Mouse (Mus musculus) embryonic facial prominence, embryonic 14.5 days (tissue): ENCODE results near the gene Zc3h4. TPM values are rescaled to one million over a fixed set of nuclear protein-coding genes. Genes with fewer than 3 reads are reported as not detected.

Experiments
- ATAC-seq: fragments of 200-750 bp; cut with Nextera tagmentation; 2 replicates; pipeline ENCODE4 v1.8.0; 2017; ENCODE audit warnings: low read depth, moderate number of reproducible peaks, moderate TSS enrichment
- DNase-seq: peaks from one replicate; pipeline ENCODE4 v3.0.0-alpha.2; 2015; ENCODE audit warnings: low spot score
- H3K27ac ChIP-seq: fragments of 300-500 bp; sonication (generic); replicated peaks from 2 replicates; pipeline ENCODE4 v1.5.1; 2014; ENCODE audit warnings: low read depth, mild to moderate bottlenecking, low read length, moderate library complexity
- H3K27me3 ChIP-seq: fragments of 300-500 bp; sonication (generic); replicated peaks from 2 replicates; pipeline ENCODE4 v1.6.1; 2014; ENCODE audit warnings: low read length; ENCODE audit not compliant: control insufficient read depth, insufficient read depth
- H3K36me3 ChIP-seq: fragments of 300-500 bp; sonication (generic); 2 replicates; pipeline ENCODE4 v1.6.1; 2014; ENCODE audit warnings: low read length, mixed read lengths; ENCODE audit not compliant: control insufficient read depth, insufficient read depth
- H3K4me1 ChIP-seq: fragments of 300-500 bp; sonication (generic); 2 replicates; pipeline ENCODE4 v1.6.1; 2014; ENCODE audit warnings: antibody characterized with exemption, low read length; ENCODE audit not compliant: control insufficient read depth, insufficient read depth
- H3K4me2 ChIP-seq: fragments of 300-500 bp; sonication (generic); 2 replicates; pipeline ENCODE4 v1.6.1; 2014; ENCODE audit warnings: low read depth, mild to moderate bottlenecking, low read length, moderate library complexity, mixed read lengths
- H3K4me3 ChIP-seq: fragments of 300-500 bp; sonication (generic); 2 replicates; pipeline ENCODE4 v1.5.1; 2014; ENCODE audit warnings: low read depth, mild to moderate bottlenecking, low read length
- H3K9ac ChIP-seq: fragments of 300-500 bp; sonication (generic); 2 replicates; pipeline ENCODE4 v1.6.1; 2014; ENCODE audit warnings: low read depth, mild to moderate bottlenecking, low read length, moderate library complexity, mixed read lengths
- H3K9me3 ChIP-seq: fragments of 300-500 bp; sonication (generic); 2 replicates; pipeline ENCODE4 v1.6.1; 2016; ENCODE audit warnings: low read length; ENCODE audit not compliant: control insufficient read depth
- WGBS: fragments of 180-500 bp; shearing (Covaris S2); extraction: QIAGEN DNeasy Blood & Tissue Kit; methylation state at CpG from one replicate; pipeline ENCODE4 v1.1.7; 2014; 5-methylcytosine and 5-hydroxymethylcytosine counted together
- polyA plus RNA-seq: library from polyadenylated mRNA; unstranded; fragments of >200 nt; fragmentation: Nextera tagmentation; extraction: Ambion mirVana; gene quantifications from 2 replicates; pipeline ENCODE4 v1.2.1, GENCODE M21; 2014

Zc3h4 gene
- polyA plus RNA-seq, 1 experiment from 2014 or later, result 12.1 TPM

DNA sequence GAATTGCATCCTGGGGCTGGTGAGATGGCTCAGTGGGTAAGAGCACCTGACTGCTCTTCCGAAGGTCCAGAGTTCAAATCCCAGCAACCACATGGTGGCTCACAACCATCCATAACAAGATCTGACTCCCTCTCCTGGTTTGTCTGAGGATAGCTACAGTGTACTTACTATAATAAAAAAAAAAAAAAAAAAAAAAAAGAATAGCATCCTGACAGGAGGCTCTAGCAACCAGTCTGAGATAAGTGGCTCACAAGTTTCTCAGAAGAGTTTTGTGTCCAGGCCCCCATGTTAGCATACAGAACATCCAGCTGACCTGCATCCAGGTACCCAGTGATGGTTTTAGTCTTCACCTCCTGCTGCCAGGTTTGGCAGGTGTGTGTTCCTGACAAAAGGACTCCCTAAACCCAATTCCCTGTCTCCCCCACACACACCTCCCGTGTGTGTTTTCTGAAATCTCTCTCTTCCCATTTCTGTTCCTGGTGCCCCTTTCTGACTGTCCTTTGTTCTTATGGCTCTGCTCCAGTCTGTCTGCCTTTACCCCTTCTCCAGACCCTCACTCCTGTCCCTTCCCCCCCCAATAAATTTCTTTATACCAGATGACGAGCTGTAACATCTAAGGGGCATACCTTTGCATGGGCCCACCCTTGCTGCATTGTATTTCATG lies 2.2 kb upstream of the Zc3h4 start:
- Histone ChIP-seq H3K4me3 (peak overlapping the region; percentile 88), H3K27ac (peak overlapping the region; percentile 100), H3K4me2 (peak overlapping the region; percentile 74), H3K27me3 (no peaks in the 10 kb centered on the region), H3K9me3 (no peaks in the 10 kb centered on the region), H3K36me3 (no peaks in the 10 kb centered on the region), H3K4me1 (peaks cover 4% of the 10 kb centered on the region), H3K9ac (peak overlapping the region; percentile 100)
- 60% methylated on average over 3 of the region's 3 CpGs for WGBS
- ATAC-seq (no peak), DNase-seq (no peak)

- Histone ChIP-seq H3K4me2 (peak overlapping the region; percentile 74), H3K36me3 (no peaks in the 10 kb centered on the region), H3K4me1 (peaks cover 9% of the 10 kb centered on the region), H3K9me3 (no peaks in the 10 kb centered on the region), H3K27ac (peak overlapping the region; percentile 100), H3K27me3 (no peaks in the 10 kb centered on the region), H3K4me3 (peak overlapping the region; percentile 88), H3K9ac (peak overlapping the region; percentile 100)
- DNase-seq (peak; percentile 97), ATAC-seq (peak; percentile 81)
- under 1% methylated on average over 31 of the region's 31 CpGs for WGBS
These were observed 1.5 kb upstream of the Zc3h4 start for GRCm38 (mm10) chr7:16399098-16399819.

DNA sequence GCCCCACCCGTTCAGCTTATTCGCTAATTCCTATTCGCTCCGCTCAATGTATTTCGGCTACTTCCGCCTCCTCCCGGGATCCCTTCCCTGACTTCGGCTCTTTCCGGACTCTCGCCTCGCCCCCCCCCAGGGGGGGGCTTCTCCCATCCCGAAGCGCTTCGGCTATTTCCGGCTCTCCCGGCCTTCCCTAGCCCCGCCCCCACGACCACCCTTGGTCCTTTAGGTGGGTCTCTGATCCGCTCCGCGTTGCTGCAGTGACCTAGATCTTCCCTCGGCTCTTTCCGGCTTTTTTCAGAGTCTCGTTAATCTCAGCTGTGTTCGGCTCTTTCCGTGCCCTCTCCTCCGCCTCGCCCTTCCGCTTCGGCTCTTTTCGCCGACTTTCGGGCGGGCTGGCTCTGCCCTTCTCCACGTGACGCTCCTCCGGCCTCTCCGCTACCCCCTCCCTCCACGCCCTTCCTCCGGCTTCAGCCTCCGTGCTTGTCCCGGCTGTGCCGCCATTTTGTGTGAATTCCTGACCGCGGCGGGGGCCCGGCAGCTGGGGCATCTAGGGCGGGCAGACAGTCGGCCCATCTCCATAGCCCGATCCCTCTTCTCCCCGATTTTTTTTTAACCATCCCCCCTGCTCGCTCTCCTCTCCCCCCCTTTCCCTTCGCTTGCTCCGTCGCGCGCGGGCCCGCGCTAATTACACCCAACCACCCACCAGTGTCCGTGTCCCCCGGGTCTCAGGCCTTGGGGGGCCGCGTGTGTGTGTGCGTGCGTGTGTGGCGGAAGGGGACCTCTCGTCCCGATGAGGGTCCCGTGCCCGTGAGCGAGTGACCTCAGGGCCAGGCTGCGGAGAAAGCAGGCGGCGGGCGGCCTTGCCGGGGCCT lies 656 bp upstream of the Zc3h4 start:
- Histone ChIP-seq H3K9me3 (no peaks in the 10 kb centered on the region), H3K27ac (peak overlapping the region; percentile 100), H3K9ac (peak overlapping the region; percentile 100), H3K4me2 (peak overlapping the region; percentile 74), H3K4me3 (peak overlapping the region; percentile 88), H3K36me3 (no peaks in the 10 kb centered on the region), H3K27me3 (no peaks in the 10 kb centered on the region), H3K4me1 (peaks cover 16% of the 10 kb centered on the region)
- DNase-seq (peak; percentile 99), ATAC-seq (peak; percentile 94)
- WGBS, result under 1% methylated on average over 76 of the region's 77 CpGs

GRCm38 (mm10) chr7:16401991-16402431 lies 1.3 kb downstream of the Zc3h4 start:
- Histone ChIP-seq H3K4me1 (peaks cover 29% of the 10 kb centered on the region), H3K4me2 (peak overlapping the region; percentile 74), H3K9ac (peak overlapping the region; percentile 100), H3K36me3 (no peaks in the 10 kb centered on the region), H3K27ac (peak overlapping the region; percentile 100), H3K4me3 (peak overlapping the region; percentile 88), H3K27me3 (no peaks in the 10 kb centered on the region), H3K9me3 (no peaks in the 10 kb centered on the region)
- no peak for ATAC-seq
- 0% methylated on average over 17 of the region's 17 CpGs for whole genome bisulfite sequencing
- DNase-seq, result peak; percentile 40

- Histone ChIP-seq H3K9ac (peak overlapping the region; percentile 100), H3K27ac (peak overlapping the region; percentile 100), H3K27me3 (no peaks in the 10 kb centered on the region), H3K4me3 (peak overlapping the region; percentile 88), H3K36me3 (no peaks in the 10 kb centered on the region), H3K9me3 (no peaks in the 10 kb centered on the region), H3K4me2 (peak overlapping the region; percentile 74), H3K4me1 (peaks cover 29% of the 10 kb centered on the region)
- WGBS, result 2% methylated on average over 9 of the region's 9 CpGs
- ATAC-seq (no peak), DNase-seq (peak; percentile 43)
These were observed 1.7 kb downstream of the Zc3h4 start for GRCm38 (mm10) chr7:16402449-16402848.

DNA sequence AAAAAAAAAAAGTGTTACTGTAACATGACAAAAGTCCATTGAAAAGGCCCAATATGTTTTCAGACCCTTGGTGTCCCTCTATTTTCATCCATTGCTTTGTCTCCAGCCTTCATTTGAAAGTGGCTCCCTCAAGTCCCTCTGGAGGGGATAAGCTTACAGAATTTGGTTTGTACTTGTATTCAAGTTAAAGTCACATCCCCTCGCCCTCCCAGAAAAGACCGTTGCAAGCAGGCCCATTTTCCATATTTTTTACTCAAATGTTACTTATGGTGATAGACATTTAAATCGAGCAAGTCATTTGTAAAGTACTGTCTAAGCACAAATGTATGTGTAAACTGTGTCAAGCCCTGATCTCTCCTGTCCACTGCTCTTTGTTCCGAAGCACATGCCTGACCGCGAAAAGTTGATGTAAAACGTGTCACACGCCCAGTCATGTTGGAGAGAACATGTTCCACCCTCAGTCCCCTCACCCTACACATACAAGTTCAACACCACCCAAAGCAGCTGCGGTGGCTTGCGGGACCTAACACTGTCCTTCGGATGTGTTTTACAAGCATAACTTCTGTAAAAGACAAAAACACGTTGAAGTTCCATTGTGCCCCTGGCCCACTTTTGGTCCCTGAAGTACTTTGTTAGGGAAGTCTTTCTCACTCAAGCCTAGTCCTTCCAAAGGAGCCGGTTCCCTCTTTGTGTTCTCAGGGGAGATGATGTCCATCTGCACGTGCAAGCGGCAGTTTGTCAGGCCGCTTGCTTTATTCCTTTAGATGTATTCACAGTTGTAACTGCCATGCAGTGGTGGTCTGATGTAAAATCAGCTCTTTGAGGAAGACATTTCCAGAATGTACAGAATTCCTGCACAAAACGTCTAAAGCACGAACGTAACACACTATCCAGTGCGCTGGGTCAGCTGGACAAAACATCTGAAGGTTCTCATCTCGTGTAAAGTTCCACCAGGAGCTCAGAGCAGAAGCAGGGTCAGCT lies 2.5 kb downstream of the Zc3h4 start:
- peak overlapping the region; percentile 74 for H3K4me2 ChIP-seq
- peak; percentile 59 for DNase-seq
- H3K9ac ChIP-seq, result peak overlapping the region; percentile 100
- H3K4me1 ChIP-seq, result peaks cover 29% of the 10 kb centered on the region
- H3K27me3 ChIP-seq, result no peaks in the 10 kb centered on the region
- ATAC-seq, result no peak
- WGBS, result 28% methylated on average over 21 of the region's 21 CpGs
- peak overlapping the region; percentile 88 for H3K4me3 ChIP-seq
- no peaks in the 10 kb centered on the region for H3K9me3 ChIP-seq
- peak overlapping the region; percentile 100 for H3K27ac ChIP-seq
- no peaks in the 10 kb centered on the region for H3K36me3 ChIP-seq

GRCm38 (mm10) chr7:16404315-16405072 lies 3.8 kb downstream of the Zc3h4 start:
- DNase-seq, result no peak

More at GRCm38 (mm10) chr7:16404315-16405072, 3.8 kb downstream of the Zc3h4 start:
- no peaks in the 10 kb centered on the region for H3K27me3 ChIP-seq
- no peaks in the 10 kb centered on the region; the same call in 1 of the 2 replicates for H3K36me3 ChIP-seq
- WGBS, result 76% methylated on average over 3 of the region's 3 CpGs
- H3K27ac ChIP-seq, result peak overlapping the region; percentile 89
- peak overlapping the region; percentile 37; the same call in 1 of the 2 replicates for H3K9ac ChIP-seq
- ATAC-seq, result no peak
- peaks cover 29% of the 10 kb centered on the region for H3K4me1 ChIP-seq
- H3K4me3 ChIP-seq, result no peak overlapping the region
- no peaks in the 10 kb centered on the region for H3K9me3 ChIP-seq
- H3K4me2 ChIP-seq, result peak overlapping the region; percentile 35
